Mouse (Mus musculus) embryonic facial prominence, embryonic 10.5 days (tissue): ENCODE measurements around the gene Crx. TPM values are rescaled to one million over a fixed set of nuclear protein-coding genes. Genes with fewer than 3 reads are reported as not detected.

Source experiments
- DNase-seq: peaks from one replicate; pipeline ENCODE4 v3.0.0-alpha.2; 2017; ENCODE audit warnings: low spot score
- H3K27ac ChIP-seq: fragments of 300-500 bp; sonication (generic); replicated peaks from 2 replicates; pipeline ENCODE4 v1.5.1; 2016; ENCODE audit warnings: mild to moderate bottlenecking
- H3K27me3 ChIP-seq: fragments of 300-500 bp; sonication (generic); replicated peaks from 2 replicates; pipeline ENCODE4 v1.6.1; 2016; ENCODE audit warnings: low read depth, mild to moderate bottlenecking; ENCODE audit not compliant: poor library complexity, severe bottlenecking
- H3K36me3 ChIP-seq: fragments of 300-500 bp; sonication (generic); replicated peaks from 2 replicates; pipeline ENCODE4 v1.6.1; 2016; ENCODE audit warnings: mild to moderate bottlenecking, moderate library complexity
- H3K4me1 ChIP-seq: fragments of 300-500 bp; sonication (generic); 2 replicates; pipeline ENCODE4 v1.6.1; 2016
- H3K4me3 ChIP-seq: fragments of 300-500 bp; sonication (generic); 2 replicates; pipeline ENCODE4 v1.5.1; 2016; ENCODE audit warnings: mild to moderate bottlenecking, moderate library complexity
- H3K9me3 ChIP-seq: fragments of 300-500 bp; sonication (generic); 2 replicates; pipeline ENCODE4 v1.6.1; 2016; ENCODE audit warnings: mild to moderate bottlenecking
- WGBS: fragments of 180-500 bp; shearing (Covaris S2); methylation state at CpG from one replicate; pipeline ENCODE4 v1.1.7; 2016; 5-methylcytosine and 5-hydroxymethylcytosine counted together
- polyA plus RNA-seq: library from polyadenylated mRNA; unstranded; fragments of >200 nt; fragmentation: Nextera tagmentation; extraction: Ambion mirVana; gene quantifications from 2 replicates; pipeline ENCODE4 v1.2.1, GENCODE M21; 2016

The Crx gene
- polyA plus RNA-seq, 1 experiment from 2014 or later: 0.11 TPM

GRCm38 (mm10) chr7:15910521-15910920 lies 30.8 kb upstream of the Crx start:
- no peak overlapping the region for H3K27ac ChIP-seq
- no peak for DNase-seq
- no peak overlapping the region for H3K4me3 ChIP-seq

GRCm38 (mm10) chr7:15907971-15908590 lies 28.3 kb upstream of the Crx start:
- H3K9me3 ChIP-seq: no peaks in the 10 kb centered on the region
- H3K4me1 ChIP-seq: peaks cover 5% of the 10 kb centered on the region
- no peak for DNase-seq
- H3K36me3 ChIP-seq: no peaks in the 10 kb centered on the region
- WGBS: 74% methylated on average over 8 of the region's 8 CpGs
- no peaks in the 10 kb centered on the region for H3K27me3 ChIP-seq
- no peak overlapping the region for H3K27ac ChIP-seq
- H3K4me3 ChIP-seq: no peak overlapping the region

More at GRCm38 (mm10) chr7:15910521-15910920, 30.8 kb upstream of the Crx start:
- Histone ChIP-seq H3K27me3 (no peaks in the 10 kb centered on the region), H3K36me3 (no peaks in the 10 kb centered on the region), H3K9me3 (no peaks in the 10 kb centered on the region), H3K4me1 (peaks cover 5% of the 10 kb centered on the region)
- WGBS: 82% methylated on average over 5 of the region's 5 CpGs

GRCm38 (mm10) chr7:15906602-15907001 lies 26.8 kb upstream of the Crx start:
- DNase-seq: no peak
- Histone ChIP-seq H3K27ac (no peak overlapping the region), H3K4me3 (no peak overlapping the region), H3K27me3 (no peaks in the 10 kb centered on the region), H3K4me1 (no peaks in the 10 kb centered on the region), H3K36me3 (no peaks in the 10 kb centered on the region), H3K9me3 (no peaks in the 10 kb centered on the region)
- 92% methylated on average over 1 of the region's 1 CpGs for WGBS

GRCm38 (mm10) chr7:15905861-15906260 lies 26.1 kb upstream of the Crx start:
- H3K27ac ChIP-seq: no peak overlapping the region
- no peaks in the 10 kb centered on the region for H3K36me3 ChIP-seq
- no peaks in the 10 kb centered on the region for H3K27me3 ChIP-seq
- no peaks in the 10 kb centered on the region for H3K9me3 ChIP-seq
- 70% methylated on average over 7 of the region's 7 CpGs for WGBS
- H3K4me1 ChIP-seq: no peaks in the 10 kb centered on the region
- H3K4me3 ChIP-seq: no peak overlapping the region
- DNase-seq: no peak

GRCm38 (mm10) chr7:15901366-15902048 lies 21.7 kb upstream of the Crx start:
- Histone ChIP-seq H3K4me3 (no peak overlapping the region), H3K36me3 (no peaks in the 10 kb centered on the region), H3K27me3 (no peaks in the 10 kb centered on the region), H3K27ac (no peak overlapping the region), H3K9me3 (no peaks in the 10 kb centered on the region), H3K4me1 (no peaks in the 10 kb centered on the region)
- no peak for DNase-seq
- 83% methylated on average over 9 of the region's 9 CpGs for WGBS

- Histone ChIP-seq H3K9me3 (no peaks in the 10 kb centered on the region), H3K36me3 (no peaks in the 10 kb centered on the region), H3K4me3 (no peak overlapping the region), H3K27ac (no peak overlapping the region), H3K27me3 (no peaks in the 10 kb centered on the region), H3K4me1 (no peaks in the 10 kb centered on the region)
- WGBS: 89% methylated on average over 1 of the region's 1 CpGs
- no peak for DNase-seq
These were observed 14.5 kb upstream of the Crx start for GRCm38 (mm10) chr7:15894251-15894650.

GRCm38 (mm10) chr7:15884127-15884526 lies 4.4 kb upstream of the Crx start:
- Histone ChIP-seq H3K27ac (no peak overlapping the region), H3K4me3 (no peak overlapping the region), H3K27me3 (no peaks in the 10 kb centered on the region), H3K36me3 (no peaks in the 10 kb centered on the region), H3K9me3 (no peaks in the 10 kb centered on the region), H3K4me1 (no peaks in the 10 kb centered on the region)
- DNase-seq: no peak
- 91% methylated on average over 2 of the region's 2 CpGs for WGBS

- no peak for DNase-seq
- Histone ChIP-seq H3K4me1 (no peaks in the 10 kb centered on the region), H3K36me3 (no peaks in the 10 kb centered on the region), H3K9me3 (no peaks in the 10 kb centered on the region), H3K27ac (no peak within 1 kb of the TSS), H3K27me3 (no peaks in the 10 kb centered on the region), H3K4me3 (no peak within 1 kb of the TSS)
- WGBS: 82% methylated on average over 2 of the region's 2 CpGs
These were observed 2.5 kb upstream of the Crx start, which contains the start of gene Crxos for GRCm38 (mm10) chr7:15882317-15882716. Crxos (plus strand) TSS chr7:15882617.

GRCm38 (mm10) chr7:15881831-15882230 lies 2.1 kb upstream of the Crx start:
- no peak for DNase-seq
- Histone ChIP-seq H3K27ac (no peak overlapping the region), H3K4me1 (no peaks in the 10 kb centered on the region), H3K9me3 (no peaks in the 10 kb centered on the region), H3K36me3 (no peaks in the 10 kb centered on the region), H3K27me3 (no peaks in the 10 kb centered on the region), H3K4me3 (no peak overlapping the region)
- 63% methylated on average over 3 of the region's 3 CpGs for WGBS

- 6% methylated on average over 7 of the region's 7 CpGs for WGBS
- DNase-seq: peak; percentile 10
- Histone ChIP-seq H3K27ac (no peak overlapping the region), H3K4me3 (no peak overlapping the region), H3K9me3 (no peaks in the 10 kb centered on the region), H3K27me3 (no peaks in the 10 kb centered on the region), H3K4me1 (no peaks in the 10 kb centered on the region), H3K36me3 (no peaks in the 10 kb centered on the region)
These were observed 1.6 kb upstream of the Crx start for GRCm38 (mm10) chr7:15881388-15881787.

GRCm38 (mm10) chr7:15864104-15864503 lies 15.7 kb downstream of the Crx start:
- H3K9me3 ChIP-seq: no peaks in the 10 kb centered on the region
- H3K27ac ChIP-seq: no peak overlapping the region
- H3K4me1 ChIP-seq: no peaks in the 10 kb centered on the region
- no peaks in the 10 kb centered on the region for H3K36me3 ChIP-seq
- WGBS: 63% methylated on average over 4 of the region's 4 CpGs
- H3K4me3 ChIP-seq: no peak overlapping the region
- no peaks in the 10 kb centered on the region for H3K27me3 ChIP-seq
- no peak for DNase-seq

GRCm38 (mm10) chr7:15859657-15860056 lies 20.1 kb downstream of the Crx start:
- 37% methylated on average over 2 of the region's 2 CpGs for WGBS
- no peaks in the 10 kb centered on the region for H3K4me1 ChIP-seq
- no peaks in the 10 kb centered on the region for H3K36me3 ChIP-seq
- H3K4me3 ChIP-seq: no peak overlapping the region
- H3K27ac ChIP-seq: no peak overlapping the region
- H3K27me3 ChIP-seq: no peaks in the 10 kb centered on the region
- no peaks in the 10 kb centered on the region for H3K9me3 ChIP-seq
- DNase-seq: no peak

GRCm38 (mm10) chr7:15839578-15839977 lies 40.2 kb downstream of the Crx start, which contains the start of gene Obox6:
Obox6 (minus strand) TSS chr7:15839678.
- Histone ChIP-seq H3K4me1 (no peaks in the 10 kb centered on the region), H3K27ac (no peak within 1 kb of the TSS), H3K27me3 (no peaks in the 10 kb centered on the region), H3K36me3 (no peaks in the 10 kb centered on the region), H3K9me3 (peaks cover 38% of the 10 kb centered on the region), H3K4me3 (no peak within 1 kb of the TSS)
- DNase-seq: no peak
- 91% methylated on average over 3 of the region's 3 CpGs for WGBS
